In genomic region chr13:9398846-9399245, GRCm38 (mm10) we compare ENCODE assay signal across 20 mouse cellular contexts.
A peak's percentile ranks its signal among the peaks of the same experiment; 100 is the strongest.
DNase-seq lines count a peak whose midpoint lies in the region; ATAC-seq and TF ChIP-seq lines count a peak whose summit lies in the region.
"Had no signal": no experiment of that assay in that cellular context is flagged by ENCODE, and none has a peak within 500 bp of the region (broad histone marks: within the 10 kb centered on the region; RNA-seq: fewer than 3 reads in every experiment).

No protein-coding gene starts in this region.

- H3K27me3 ChIP-seq in hindbrain, embryonic 11.5 days (ENCODE audit: control insufficient read depth, insufficient read depth, low read length): no peaks in the 10 kb centered on the region
- no peaks in the 10 kb centered on the region for H3K27me3 ChIP-seq in hindbrain, embryonic 13.5 days
- H3K27me3 ChIP-seq in forebrain, postnatal 0 days (ENCODE audit: insufficient read depth, low read length): no peaks in the 10 kb centered on the region
- H3K27me3 ChIP-seq in midbrain, postnatal 0 days (ENCODE audit: insufficient read depth, low read length): no peaks in the 10 kb centered on the region
- H3K27me3 ChIP-seq: embryonic facial prominence, embryonic 15.5 days; Patski had no signal

- H3K4me2 ChIP-seq in hindbrain, embryonic 11.5 days (replicated peaks; ENCODE audit: low read depth, low read length): no peak overlapping the region
- H3K4me2 ChIP-seq in hindbrain, embryonic 13.5 days: no peak overlapping the region
- no peak overlapping the region for H3K4me2 ChIP-seq in forebrain, postnatal 0 days (ENCODE audit: low read depth)
- no peak overlapping the region for H3K4me2 ChIP-seq in midbrain, postnatal 0 days (ENCODE audit: low read depth, low read length, poor library complexity, severe bottlenecking)
- H3K4me2 ChIP-seq: embryonic facial prominence, embryonic 15.5 days; midbrain, embryonic 11.5 days had no signal

- H3K9me3 ChIP-seq in hindbrain, embryonic 11.5 days (ENCODE audit: control insufficient read depth, low read length): peaks cover 3% of the 10 kb centered on the region; the same call in 1 of the 2 replicates
- H3K9me3 ChIP-seq in hindbrain, embryonic 13.5 days: peaks cover 10% of the 10 kb centered on the region; the same call in 1 of the 2 replicates
- no peaks in the 10 kb centered on the region for H3K9me3 ChIP-seq in forebrain, postnatal 0 days (ENCODE audit: low read length)
- peaks cover 3% of the 10 kb centered on the region; the same call in 1 of the 2 replicates for H3K9me3 ChIP-seq in midbrain, postnatal 0 days (ENCODE audit: low read length)
- H3K9me3 ChIP-seq: embryonic facial prominence, embryonic 15.5 days had no signal

- peak; percentile 17 for DNase-seq in cerebellum, adult 9-11 months
- no peak for DNase-seq in cerebellum, adult 8-10 months
- DNase-seq in hindbrain, embryonic 11.5 days (ENCODE audit: low spot score): no peak
- peak; percentile 11 for DNase-seq in embryo, embryonic 11 days
- DNase-seq in forebrain, postnatal 0 days: peak; percentile 4
- no peak for DNase-seq in midbrain, postnatal 0 days (ENCODE audit: low spot score)
- no peak for DNase-seq in left cerebral cortex, postnatal 10 days (ENCODE audit: extremely low spot score in 1 of 2, low spot score in 2 of 2)
- DNase-seq: gastrocnemius, postnatal 36 days; heart, postnatal 10 days; liver; lung, adult 18-20 months; lung, postnatal 4 days; right cerebral cortex, postnatal 14 days; thymus, postnatal 36 days had no signal

- H3K4me3 ChIP-seq in hindbrain, embryonic 11.5 days (ENCODE audit: low read depth, low read length): no peak overlapping the region
- H3K4me3 ChIP-seq in hindbrain, embryonic 13.5 days: no peak overlapping the region
- H3K4me3 ChIP-seq in forebrain, postnatal 0 days (ENCODE audit: low read depth, low read length): no peak overlapping the region
- no peak overlapping the region for H3K4me3 ChIP-seq in midbrain, postnatal 0 days (ENCODE audit: low read depth, low read length)
- H3K4me3 ChIP-seq: embryonic facial prominence, embryonic 15.5 days; myocyte had no signal

- 0 out of 2 replicates have a peak, but pooled peaks have one; percentile 30 for ATAC-seq in hindbrain, embryonic 11.5 days (ENCODE audit: low FRiP score)
- no peak; the same call in 1 of the 2 replicates for ATAC-seq in hindbrain, embryonic 13.5 days (ENCODE audit: low FRiP score)
- ATAC-seq in forebrain, postnatal 0 days: no peak
- no peak for ATAC-seq in midbrain, postnatal 0 days (ENCODE audit: low FRiP score)
- ATAC-seq: inflammation-experienced regulatory T-cells, adult 6 months; Patski had no signal

- H3K27ac ChIP-seq in hindbrain, embryonic 11.5 days (ENCODE audit: low read depth, low read length): no peak overlapping the region
- no peak overlapping the region for H3K27ac ChIP-seq in hindbrain, embryonic 13.5 days
- no peak overlapping the region for H3K27ac ChIP-seq in forebrain, postnatal 0 days (ENCODE audit: low read depth, low read length)
- no peak overlapping the region for H3K27ac ChIP-seq in midbrain, postnatal 0 days (ENCODE audit: low read depth, low read length)
- H3K27ac ChIP-seq: embryonic facial prominence, embryonic 15.5 days had no signal

- no peaks in the 10 kb centered on the region for H3K36me3 ChIP-seq in hindbrain, embryonic 11.5 days (ENCODE audit: control insufficient read depth, insufficient read depth, low read length)
- no peaks in the 10 kb centered on the region; the same call in 1 of the 2 replicates for H3K36me3 ChIP-seq in hindbrain, embryonic 13.5 days
- no peaks in the 10 kb centered on the region for H3K36me3 ChIP-seq in forebrain, postnatal 0 days (ENCODE audit: insufficient read depth)
- H3K36me3 ChIP-seq in midbrain, postnatal 0 days (ENCODE audit: insufficient read depth, low read length): no peaks in the 10 kb centered on the region
- H3K36me3 ChIP-seq: embryonic facial prominence, embryonic 15.5 days had no signal

- 18% methylated on average over 1 of the region's 1 CpGs for WGBS in hindbrain, embryonic 11.5 days
- 11% methylated on average over 1 of the region's 1 CpGs for WGBS in hindbrain, embryonic 13.5 days
- WGBS in forebrain, postnatal 0 days: 12% methylated on average over 1 of the region's 1 CpGs
- WGBS in midbrain, postnatal 0 days: 41% methylated on average over 1 of the region's 1 CpGs

- no peak for TF ChIP-seq CTCF in forebrain, postnatal 0 days (IDR thresholded peaks at IDR 0.05; ENCODE audit: low read depth)
- no peak for TF ChIP-seq CTCF in midbrain, postnatal 0 days (IDR thresholded peaks at IDR 0.05)

- intact Hi-C loops in left cerebral cortex, postnatal 10 days (cut with DNase I): no loop called here

- H3K9ac ChIP-seq in hindbrain, embryonic 11.5 days (ENCODE audit: low read depth, low read length): no peak overlapping the region
- H3K9ac ChIP-seq in hindbrain, embryonic 13.5 days: no peak overlapping the region
- no peak overlapping the region for H3K9ac ChIP-seq in forebrain, postnatal 0 days
- no peak overlapping the region for H3K9ac ChIP-seq in midbrain, postnatal 0 days (replicated peaks; ENCODE audit: low read length, poor library complexity, severe bottlenecking)
- H3K9ac ChIP-seq: embryonic facial prominence, embryonic 15.5 days had no signal

- H3K4me1 ChIP-seq in hindbrain, embryonic 11.5 days (replicated peaks; ENCODE audit: control insufficient read depth, insufficient read depth, low read length): no peaks in the 10 kb centered on the region
- H3K4me1 ChIP-seq in hindbrain, embryonic 13.5 days (replicated peaks): no peaks in the 10 kb centered on the region
- peaks cover 7% of the 10 kb centered on the region; the same call in 1 of the 2 replicates for H3K4me1 ChIP-seq in forebrain, postnatal 0 days (ENCODE audit: insufficient read depth)
- no peaks in the 10 kb centered on the region for H3K4me1 ChIP-seq in midbrain, postnatal 0 days (ENCODE audit: insufficient read depth, low read length)
- H3K4me1 ChIP-seq: embryonic facial prominence, embryonic 15.5 days had no signal

Comparison
In these comparisons a context has a peak if more than half of its experiments do, and no peak if none do; other contexts are left out.
1. DNase-seq: peak in cerebellum, adult 9-11 months (single experiment), embryo, embryonic 11 days (single experiment) and forebrain, postnatal 0 days (single experiment); none in cerebellum, adult 8-10 months (single experiment), hindbrain, embryonic 11.5 days (single experiment), midbrain, postnatal 0 days (single experiment) and left cerebral cortex, postnatal 10 days (0 of 2).